Mouse (Mus musculus): ENCODE measurements around the gene Cxcl14.

Cxcl14 gene

DNA sequence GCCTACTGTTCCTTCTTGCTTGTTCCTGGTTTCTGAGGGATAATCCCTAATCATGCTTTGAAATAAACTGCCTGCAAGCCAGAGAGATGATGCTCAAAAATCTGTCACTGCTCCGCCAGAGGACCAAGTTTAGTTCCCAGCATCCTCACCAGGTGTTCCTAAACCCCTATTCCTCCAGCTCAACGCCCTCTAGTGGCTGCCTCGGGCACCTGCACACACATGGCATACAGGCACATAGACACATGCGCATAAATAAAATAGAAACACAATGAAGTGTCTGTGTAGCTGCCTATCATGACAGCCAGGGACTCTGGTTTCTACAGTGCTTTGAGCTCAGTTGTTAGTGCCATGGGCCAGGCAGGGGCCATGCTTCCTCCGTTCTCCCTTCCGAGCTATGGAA lies 6.4 kb downstream of the Cxcl14 start:
- DNase-seq (ENCODE audit: low read depth, low spot score) = no peak

DNA sequence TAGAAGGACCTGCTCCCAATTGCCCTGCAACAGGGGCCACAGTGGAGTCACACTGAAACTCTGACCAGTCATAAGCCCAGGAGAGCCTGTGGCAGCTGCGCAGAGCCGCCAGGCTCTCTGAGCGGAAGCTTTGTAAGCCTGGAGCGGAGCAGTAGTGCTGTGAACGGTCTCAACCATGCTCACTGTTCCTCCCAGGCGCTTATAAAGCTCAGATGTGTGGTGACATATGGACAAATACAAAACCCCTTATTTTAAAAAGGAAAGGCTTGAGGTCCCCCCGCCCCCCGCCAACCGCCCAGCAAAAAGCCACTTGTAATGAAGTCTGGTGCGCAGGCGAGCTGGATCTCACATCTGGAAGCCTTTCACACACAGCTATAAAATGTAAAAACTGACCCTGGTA lies 7.1 kb downstream of the Cxcl14 start:
- no peak for DNase-seq (ENCODE audit: low read depth, low spot score)

DNA sequence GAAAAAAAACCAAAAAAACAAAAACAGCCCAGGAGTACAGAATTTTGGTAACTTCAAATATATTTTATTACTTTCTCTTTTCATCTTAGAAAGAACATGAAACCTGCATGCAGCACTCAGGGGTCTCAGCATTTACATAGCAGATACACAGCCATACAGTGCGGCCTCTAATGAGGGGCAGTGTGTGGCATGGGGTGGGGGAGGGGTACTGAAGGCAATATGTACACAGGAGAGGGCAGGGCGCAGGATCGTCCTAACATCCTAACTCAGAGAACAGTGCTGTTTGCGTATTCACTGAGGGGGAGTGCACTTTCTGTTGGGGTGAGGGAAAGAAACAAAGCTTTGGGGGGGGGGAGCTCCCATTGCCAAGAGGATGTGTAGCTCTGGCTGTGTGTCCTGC lies 7.8 kb downstream of the Cxcl14 start:
- no peak for DNase-seq (ENCODE audit: low read depth, low spot score)

DNA sequence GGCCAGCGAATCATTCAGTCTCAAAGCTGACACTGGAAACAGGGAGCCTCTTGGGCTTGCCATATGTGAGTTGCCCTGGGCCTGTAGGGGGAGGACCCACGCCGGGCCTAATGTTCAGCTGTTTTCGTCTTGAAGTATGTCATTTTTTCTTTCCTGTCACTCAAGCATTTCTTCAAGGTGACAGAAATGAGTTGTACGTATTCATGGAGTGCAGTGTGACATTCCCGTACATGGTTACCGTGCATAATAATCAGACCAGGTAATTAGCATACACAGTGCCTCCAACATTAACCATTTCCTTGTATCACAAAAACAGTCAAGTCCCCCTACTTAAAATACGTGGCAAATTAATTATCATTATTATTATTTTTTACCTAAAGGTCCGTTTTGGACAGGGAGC lies 9.3 kb downstream of the Cxcl14 start:
- DNase-seq (ENCODE audit: low read depth, low spot score) = no peak

DNA sequence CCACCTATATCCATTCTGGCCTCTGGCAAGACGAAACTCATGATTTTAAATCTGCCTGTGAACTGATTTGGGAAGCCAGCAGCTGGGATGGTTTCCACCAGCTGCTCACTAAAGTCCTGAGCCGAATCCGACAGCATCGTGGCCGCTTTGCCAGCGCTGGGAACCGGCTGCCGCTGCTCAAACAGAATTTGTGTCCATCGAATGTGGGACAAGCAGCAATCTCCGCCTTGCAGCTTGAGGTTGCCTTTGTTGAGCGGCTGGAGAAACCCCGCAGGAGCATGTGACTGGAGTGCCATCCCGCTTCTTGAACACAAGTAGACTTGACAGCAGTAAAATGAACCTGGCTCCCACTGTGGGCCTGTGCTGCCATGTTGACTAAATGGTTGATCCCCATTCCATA lies 13.0 kb downstream of the Cxcl14 start:
- no peak for DNase-seq (ENCODE audit: low read depth, low spot score)

DNA sequence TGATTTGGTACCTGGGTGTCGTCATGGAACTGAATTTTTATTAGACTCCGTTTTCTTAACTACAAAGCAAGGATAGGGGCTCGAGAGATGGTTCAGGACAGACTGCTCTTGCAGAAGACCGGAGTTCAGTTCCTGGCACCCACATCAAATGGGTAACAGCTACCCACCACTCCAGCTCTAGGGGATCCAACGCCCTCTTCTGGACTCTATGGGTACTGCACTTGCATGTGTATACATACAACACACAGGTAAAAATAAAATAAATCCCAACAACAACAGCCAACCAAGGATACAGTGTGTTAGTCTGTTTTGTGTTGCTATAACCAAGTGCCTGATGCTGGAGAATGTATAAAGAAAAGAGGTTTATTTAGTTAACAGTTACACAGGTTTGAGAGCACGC lies 16.0 kb downstream of the Cxcl14 start:
- no peak for DNase-seq (ENCODE audit: low read depth, low spot score)

DNA sequence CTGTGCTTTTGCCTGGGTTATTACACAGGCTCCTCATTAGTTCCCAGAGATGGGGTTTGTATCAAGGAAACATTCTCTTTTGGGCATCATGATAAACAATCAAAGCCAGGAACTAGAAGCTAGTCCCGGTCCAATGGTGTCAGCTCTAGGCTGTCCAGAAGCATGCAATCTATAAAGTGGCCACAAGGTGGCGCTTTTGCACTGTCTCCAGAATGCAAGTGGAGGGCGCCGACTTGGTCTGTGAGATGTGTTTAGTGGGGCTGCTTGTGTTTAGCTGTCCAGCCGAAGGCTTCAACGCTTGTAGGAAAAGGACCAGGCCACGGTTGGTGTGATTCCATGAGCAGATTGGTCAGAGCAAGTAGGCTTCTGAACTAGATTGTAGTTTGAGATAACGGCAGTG lies 16.9 kb downstream of the Cxcl14 start:
- peak; percentile 65 for DNase-seq (ENCODE audit: low read depth, low spot score)

DNA sequence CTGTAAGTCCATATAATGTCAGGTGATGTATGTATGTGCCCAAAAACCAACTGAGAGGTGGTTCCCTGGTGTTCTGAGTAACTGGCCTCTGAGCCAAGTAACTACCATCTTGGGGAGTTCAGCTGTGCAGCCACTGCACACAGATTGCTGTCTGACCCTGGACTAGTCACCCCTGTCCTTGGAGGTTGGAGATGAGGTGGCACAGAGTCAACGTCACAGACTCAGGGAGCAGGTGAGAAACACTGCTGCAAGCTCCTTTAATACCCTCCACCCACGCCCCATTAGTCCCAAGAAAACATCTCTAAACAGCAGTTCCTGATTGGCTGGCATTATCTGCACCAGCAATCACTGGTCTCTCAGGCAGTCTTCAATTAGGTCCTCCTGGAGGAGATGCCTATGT lies 21.2 kb downstream of the Cxcl14 start:
- DNase-seq (ENCODE audit: low read depth, low spot score) = no peak

DNA sequence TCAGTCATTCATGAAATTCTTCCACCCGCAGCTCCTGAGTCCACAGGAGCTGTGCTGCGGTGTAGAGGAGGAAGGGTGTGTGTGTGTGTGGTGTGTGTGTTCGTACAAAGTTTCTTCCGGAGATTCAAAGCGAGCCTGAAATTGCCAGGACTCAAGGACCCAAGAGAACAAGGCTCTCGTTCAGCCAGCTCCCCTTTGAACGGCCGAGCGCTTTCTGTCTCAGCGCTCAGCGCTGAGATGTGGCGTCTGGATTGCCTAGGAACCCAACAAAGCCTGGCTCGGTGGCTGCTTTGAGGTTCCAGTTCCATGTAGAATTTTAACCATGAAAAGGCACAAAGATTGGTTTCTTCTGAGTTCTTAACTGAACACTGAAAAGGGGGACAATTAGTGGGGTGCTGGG lies 26.2 kb downstream of the Cxcl14 start:
- DNase-seq (ENCODE audit: low read depth, low spot score) = no peak

DNA sequence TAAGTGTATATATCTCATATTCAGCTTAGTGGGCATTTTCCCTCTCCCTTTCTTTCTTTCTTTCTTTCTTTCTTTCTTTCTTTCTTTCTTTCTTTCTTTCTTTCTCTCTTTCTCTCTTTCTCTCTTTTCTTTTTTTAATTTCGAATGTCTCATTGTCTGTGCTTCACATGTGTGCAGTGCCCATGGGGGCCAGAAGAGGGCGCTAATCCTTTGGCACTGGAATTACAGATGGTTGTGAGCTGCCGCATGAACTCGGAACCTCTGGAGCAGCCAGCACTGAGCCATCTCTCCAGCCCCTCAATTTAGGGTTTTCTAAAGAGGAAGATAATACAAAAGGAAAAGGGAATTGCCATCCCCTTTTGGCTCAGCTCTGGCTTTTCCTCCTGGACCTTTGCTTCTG lies 29.0 kb downstream of the Cxcl14 start:
- DNase-seq (ENCODE audit: low read depth, low spot score) = no peak

DNA sequence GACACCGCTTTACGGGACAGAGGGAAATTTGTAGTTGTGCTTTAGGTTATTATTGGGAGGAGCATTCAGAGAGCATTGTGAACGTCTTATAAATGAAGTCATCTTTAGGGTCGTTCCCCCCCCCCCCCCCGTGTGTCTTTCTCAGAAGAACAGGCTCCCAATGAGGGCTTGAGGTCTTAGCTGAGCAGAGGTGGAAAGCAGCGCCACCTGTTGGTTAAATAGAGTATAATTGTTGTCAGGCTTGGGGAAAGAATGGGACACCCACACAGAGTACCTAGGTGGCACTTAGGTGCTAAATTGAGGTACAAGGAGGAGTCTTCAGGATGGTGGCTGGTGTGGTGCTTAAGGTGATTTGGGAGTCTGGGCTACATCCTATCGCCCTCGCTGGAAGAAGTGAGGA lies 29.9 kb downstream of the Cxcl14 start:
- no peak for DNase-seq (ENCODE audit: low read depth, low spot score)

DNA sequence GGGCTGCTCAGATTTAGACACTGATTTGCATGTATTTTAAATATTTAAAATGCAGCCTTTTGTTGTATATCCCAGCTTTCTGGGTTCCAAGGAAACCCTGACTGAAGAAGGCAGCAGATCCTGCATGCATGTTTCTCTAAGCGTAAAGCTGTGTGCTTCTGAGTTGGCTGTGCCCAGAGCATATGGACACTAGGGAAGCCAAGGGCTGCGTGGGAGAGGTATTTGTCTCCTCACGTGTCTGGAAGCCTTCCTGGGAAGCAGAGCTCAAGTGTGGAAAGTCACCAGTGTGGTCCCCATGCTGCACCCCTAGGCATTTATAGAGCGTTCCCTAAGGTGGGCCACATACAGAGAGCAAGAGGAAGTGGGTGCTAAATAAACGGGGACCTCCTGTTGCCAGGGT lies 30.7 kb downstream of the Cxcl14 start:
- DNase-seq (ENCODE audit: low read depth, low spot score) = no peak

DNA sequence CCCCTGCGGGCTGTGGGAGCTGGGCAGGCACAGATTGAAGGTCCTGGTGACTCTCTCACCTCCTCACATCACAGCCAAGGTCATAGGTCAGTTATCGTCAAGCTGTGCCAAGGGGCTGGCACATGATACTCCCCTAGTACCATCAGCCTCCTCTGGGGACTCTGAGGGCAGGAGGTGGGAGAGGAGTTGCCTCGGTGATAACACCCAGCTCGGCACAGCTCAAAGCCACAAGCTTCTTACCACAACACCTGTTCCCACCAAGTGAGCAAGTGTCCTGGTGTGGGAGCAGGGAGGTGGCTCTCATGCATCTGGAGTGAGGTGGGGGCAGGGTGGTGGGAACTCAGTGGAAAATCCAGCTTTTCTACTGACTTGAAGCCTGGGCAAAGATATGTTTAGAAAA lies 34.1 kb downstream of the Cxcl14 start:
- DNase-seq (ENCODE audit: low read depth, low spot score) = no peak

DNA sequence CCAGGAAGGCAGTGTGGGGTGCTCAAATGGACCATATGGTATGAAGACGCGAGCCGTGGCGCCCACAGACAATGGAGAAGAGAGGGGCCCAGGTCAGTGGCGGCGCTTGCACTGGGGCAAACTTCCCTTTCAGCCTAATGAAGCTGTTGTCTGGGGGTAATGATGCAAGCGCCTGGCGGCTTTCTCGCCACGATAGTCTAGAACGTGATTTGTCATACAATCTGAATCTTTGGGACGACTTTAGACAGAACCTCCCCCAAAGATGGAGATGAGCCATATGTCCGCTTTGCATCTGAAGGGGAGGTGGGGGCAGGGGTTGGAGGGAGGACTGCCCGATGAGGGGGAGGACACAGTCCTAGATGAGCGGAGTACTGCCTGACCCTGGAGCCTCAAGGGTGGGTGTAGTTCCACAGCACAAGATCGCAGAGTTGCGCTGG lies 36.0 kb downstream of the Cxcl14 start:
- DNase-seq (ENCODE audit: low read depth, low spot score) = no peak

DNA sequence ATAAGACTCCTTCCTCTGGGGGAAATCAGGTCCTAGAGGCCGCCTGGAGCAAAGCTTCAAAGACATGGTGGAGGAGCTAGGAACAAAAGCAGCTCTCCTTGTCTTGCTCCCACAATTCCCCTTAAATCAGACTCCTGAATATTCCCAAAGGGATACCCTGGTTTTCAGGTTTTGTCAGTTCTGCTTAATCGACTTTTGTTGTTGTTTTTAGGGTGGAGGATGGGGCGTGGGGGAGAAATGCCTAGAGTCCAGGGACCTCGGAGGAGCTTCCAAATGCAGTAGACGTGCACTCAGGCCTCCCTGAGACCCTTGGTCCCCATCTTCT lies 36.5 kb downstream of the Cxcl14 start:
- no peak for DNase-seq (ENCODE audit: low read depth, low spot score)

DNA sequence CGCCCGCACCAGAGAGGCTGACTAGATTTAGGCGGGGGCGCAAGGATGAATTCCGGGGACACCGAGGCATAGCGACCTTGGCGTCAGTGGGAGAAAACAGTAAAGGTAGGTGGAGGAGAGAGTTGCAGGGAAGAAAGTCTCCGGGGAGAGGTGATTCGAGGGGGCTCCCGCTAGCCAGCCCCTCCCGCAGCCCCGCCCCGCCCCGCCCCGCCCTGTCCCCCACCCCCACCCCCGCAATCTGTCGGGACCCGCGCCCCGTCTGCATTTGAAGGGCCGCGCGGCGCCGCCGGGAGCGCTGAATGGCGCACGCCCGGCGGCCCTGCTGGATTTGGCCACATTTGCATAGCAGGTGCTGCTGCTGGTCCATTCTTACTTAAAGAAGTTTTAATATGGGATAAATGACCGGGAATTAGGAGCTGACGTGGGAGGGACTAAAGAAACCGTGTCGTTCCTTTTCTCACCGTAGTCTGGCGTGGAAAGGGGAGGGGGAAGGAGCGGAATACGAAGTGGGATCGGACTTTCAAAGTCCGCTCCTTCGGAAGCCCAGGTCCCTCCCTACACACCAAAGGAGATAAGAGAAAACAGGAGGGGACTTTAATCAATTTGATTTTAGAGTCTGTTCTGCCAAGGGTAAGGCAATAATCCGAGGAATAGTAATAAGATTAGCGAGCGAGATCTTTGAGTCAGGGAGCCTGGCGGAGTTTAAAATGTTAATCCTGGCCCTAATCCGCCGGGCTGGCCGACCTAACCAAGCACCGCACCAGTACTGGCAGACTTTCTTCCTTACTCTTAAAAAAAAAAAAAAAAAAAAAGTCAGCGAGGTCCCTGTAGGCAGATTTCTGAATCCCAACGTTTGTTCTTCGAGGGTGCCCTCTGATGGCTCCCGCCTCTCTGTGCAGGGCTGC lies 37.1 kb downstream of the Cxcl14 start:
- DNase-seq (ENCODE audit: low read depth, low spot score) = no peak

DNA sequence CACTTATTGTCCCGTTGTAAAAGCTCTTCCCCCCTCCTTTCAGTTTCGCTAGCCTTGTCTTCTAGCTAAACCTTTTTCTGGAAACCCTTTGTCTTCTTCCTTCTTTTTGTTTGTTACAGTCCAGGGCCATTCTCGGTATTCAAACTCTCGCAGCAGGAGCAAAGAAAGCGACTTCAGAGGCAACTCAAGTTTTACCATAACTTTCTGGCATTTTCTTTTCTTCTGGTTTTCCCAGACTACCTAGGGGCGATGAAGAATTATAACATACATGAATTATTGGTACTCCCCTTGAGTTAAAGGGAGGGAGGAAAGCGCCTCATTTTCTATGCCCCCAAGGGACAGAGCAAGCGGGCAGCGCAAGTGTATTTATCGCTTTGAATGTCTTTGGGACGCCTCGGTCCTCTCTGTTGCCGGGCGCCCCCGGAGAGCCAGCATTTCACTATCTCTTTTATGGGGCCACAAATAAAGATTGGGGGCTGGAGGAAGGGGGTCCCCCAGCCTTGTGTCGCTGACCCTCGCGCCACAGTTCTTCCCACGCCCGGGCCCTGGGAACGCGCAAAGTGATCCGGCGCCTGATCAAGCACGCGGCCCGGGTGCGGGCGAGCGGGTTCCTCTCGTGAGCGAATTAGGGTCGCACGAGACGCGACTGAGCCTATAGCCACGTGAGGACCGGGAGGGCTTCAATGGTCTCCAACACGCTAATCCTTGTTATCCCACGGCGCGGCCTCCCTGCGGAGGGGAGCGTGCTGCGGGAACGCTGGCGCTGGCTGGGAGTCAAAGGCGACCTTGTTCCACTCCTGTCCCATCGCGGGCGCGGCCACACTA lies 37.9 kb downstream of the Cxcl14 start:
- no peak for DNase-seq (ENCODE audit: low read depth, low spot score)

DNA sequence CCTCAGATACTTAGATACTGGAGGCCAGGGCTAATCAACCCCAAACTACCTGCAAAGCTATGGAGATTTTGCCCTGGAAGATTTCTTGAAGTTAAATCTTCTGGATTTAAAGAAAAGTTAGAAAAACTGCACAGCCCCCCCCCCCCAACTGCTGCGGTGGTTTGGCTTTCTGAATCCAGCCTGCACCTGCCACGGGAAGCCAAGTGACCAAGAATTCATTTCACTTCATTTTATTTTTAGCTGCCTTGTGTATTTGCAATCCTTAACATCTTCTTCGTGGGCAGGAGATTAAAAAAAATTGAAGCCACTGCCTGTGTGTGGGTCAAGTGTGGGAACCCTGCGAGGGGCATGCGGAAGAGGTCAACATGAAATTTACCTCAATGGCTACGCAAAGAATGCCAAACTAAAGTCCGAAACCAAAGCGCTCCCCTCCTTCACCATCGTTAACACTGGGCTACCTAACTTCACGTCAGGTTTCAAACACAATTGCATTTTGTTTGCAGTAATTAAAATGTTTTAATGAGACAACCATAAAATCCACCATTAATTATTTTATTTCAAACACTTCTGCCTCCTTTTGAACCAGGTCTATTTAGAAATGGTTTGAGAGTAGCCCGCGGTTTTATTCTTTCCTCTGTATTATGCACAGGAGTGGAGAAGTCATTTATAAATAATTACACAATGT lies 38.7 kb downstream of the Cxcl14 start:
- no peak for DNase-seq (ENCODE audit: low read depth, low spot score)

DNA sequence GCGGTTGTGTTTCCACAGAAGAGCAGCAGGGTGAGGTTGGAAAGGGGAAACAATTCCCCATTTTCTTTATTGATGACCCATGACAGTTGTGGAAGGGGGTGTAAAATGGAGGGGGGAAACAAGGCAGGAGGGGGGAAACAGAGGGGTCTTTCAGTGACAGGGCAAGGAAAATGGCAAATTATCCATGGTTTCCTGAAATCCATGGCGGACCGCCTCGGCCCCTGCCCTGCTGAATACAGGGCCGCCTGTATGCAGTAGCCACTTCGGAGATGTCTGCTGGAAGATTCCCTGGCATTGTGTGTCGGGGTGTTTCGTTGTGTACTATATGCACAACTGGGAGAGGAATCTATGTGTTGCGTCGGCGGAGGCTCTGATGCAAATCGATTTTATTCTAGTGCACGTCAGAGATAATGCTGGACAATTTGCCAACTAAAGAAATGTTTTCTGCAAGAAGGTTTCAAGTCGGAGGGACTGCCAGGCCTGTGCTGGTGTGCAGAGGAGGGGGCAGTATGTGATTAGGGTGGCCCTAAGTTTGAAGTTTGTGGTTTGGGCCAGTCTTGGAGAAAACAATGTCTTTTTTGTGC lies 39.5 kb downstream of the Cxcl14 start:
- DNase-seq (ENCODE audit: low read depth, low spot score) = no peak

DNA sequence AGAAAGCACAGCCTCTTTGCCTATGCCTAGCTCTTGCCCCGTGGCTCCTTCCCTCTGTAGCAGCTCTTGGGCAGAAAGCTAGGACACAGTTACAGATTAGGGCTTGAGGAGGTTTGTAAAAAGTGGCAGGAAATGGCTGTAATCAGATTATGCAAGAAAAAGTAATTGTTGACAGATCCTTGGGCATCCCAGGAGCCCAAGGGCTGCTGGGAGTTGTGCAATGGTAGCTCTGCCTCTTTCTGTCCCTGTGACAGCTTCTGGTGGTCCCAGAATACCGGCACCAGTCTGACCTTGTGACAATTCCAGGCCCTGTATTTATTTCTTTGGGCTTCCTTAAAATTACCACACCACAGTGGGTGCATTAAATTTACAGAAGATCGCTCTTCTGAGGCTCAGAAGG lies 43.0 kb downstream of the Cxcl14 start:
- no peak for DNase-seq (ENCODE audit: low read depth, low spot score)

DNA sequence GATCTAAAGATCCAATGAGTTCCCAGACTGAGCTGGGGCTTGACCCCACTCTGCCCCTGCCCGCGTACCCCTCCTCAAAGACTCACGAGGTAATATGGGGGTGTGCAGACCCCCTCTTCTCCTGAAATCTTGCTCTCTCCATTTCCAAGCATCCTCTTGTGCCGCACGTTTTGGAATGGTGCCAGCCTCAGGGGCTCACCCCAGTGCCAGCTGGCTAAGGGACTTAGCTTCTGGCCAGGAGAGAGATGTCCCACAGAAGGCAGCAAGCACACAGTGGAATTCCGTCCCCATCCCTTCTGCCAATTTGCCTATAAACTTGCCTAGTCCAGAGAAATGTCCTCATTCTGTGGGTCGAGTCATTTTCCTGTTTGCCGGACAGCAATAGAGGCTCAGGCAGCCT lies 43.6 kb downstream of the Cxcl14 start:
- no peak for DNase-seq (ENCODE audit: low read depth, low spot score)
